Mouse (Mus musculus) G1E (cell line): ENCODE data around the gene Cd101. TPM values are rescaled to one million over a fixed set of nuclear protein-coding genes. Genes with fewer than 3 reads are reported as not detected.

Source experiments
- ATAC-seq: 2 replicates; pipeline ENCODE4 v1.8.0; 2016; ENCODE audit warnings: mild to moderate bottlenecking; ENCODE audit not compliant: insufficient number of reproducible peaks, poor library complexity, low FRiP score, severe bottlenecking; ENCODE audit errors: extremely low read depth
- DNase-seq: peaks from one replicate; pipeline ENCODE4 v3.0.0; 2012; ENCODE audit warnings: low spot score
- H3K27me3 ChIP-seq: 2 replicates; pipeline ENCODE4 v1.6.1; 2012; ENCODE audit warnings: mild to moderate bottlenecking, low read length, inconsistent platforms; ENCODE audit not compliant: insufficient read depth
- H3K36me3 ChIP-seq: replicated peaks from 2 replicates; pipeline ENCODE3; 2012; ENCODE audit warnings: mild to moderate bottlenecking, inconsistent platforms
- H3K4me1 ChIP-seq: 2 replicates; pipeline ENCODE4 v1.6.1; 2012; ENCODE audit warnings: low read depth, low read length, inconsistent platforms, mixed read lengths; ENCODE audit not compliant: insufficient read depth
- H3K4me3 ChIP-seq: 2 replicates; pipeline ENCODE4 v1.5.1; 2012; ENCODE audit warnings: low read depth, mild to moderate bottlenecking, inconsistent platforms, low read length, moderate library complexity, mixed read lengths
- H3K9me3 ChIP-seq: replicated peaks from 2 replicates; pipeline ENCODE4 v1.6.1; 2012; ENCODE audit warnings: inconsistent platforms
- CTCF ChIP-seq: IDR thresholded peaks from 2 replicates; pipeline ENCODE4 v1.5.1; 2012; ENCODE audit warnings: low read depth, low read length, inconsistent platforms, mixed read lengths
- GATA1 ChIP-seq: IDR thresholded peaks from 2 replicates; pipeline ENCODE4 v1.6.1; 2012; ENCODE audit warnings: borderline replicate concordance, low read length, inconsistent platforms, mixed read lengths
- GATA2 ChIP-seq: IDR thresholded peaks from 2 replicates; pipeline ENCODE4 v1.6.1; 2012; ENCODE audit warnings: low read depth, low read length, inconsistent platforms, borderline replicate concordance
- POLR2AphosphoS5 ChIP-seq: IDR thresholded peaks from 2 replicates; pipeline ENCODE4 v1.6.1; 2012; ENCODE audit warnings: low read depth, low read length, inconsistent platforms; ENCODE audit not compliant: insufficient replicate concordance
- TAL1 ChIP-seq: conservative IDR thresholded peaks from 2 replicates; pipeline ENCODE4 v1.6.1; 2012; ENCODE audit warnings: low read depth, low read length, inconsistent platforms, mixed read lengths
- polyA plus RNA-seq: library from polyadenylated mRNA; stranded (reverse); fragments of >175 nt; gene quantifications from 2 replicates; pipeline ENCODE4 v1.2.3, GENCODE M21; 2012
- total RNA-seq, 2 experiments: library from RNA; stranded (forward) in 1 of 2; stranded (reverse) in 1 of 2; fragments of 200-1000 nt in 1 of 2; fragments of >200 nt in 1 of 2; fragmentation: Nextera tagmentation in 1 of 2; gene quantifications; 2 replicates each; pipeline ENCODE4 v1.2.3; 2014 to 2017

The Cd101 gene
- total and polyA plus RNA-seq, 3 experiments, result 0.05 TPM; not detected in 2

DNA sequence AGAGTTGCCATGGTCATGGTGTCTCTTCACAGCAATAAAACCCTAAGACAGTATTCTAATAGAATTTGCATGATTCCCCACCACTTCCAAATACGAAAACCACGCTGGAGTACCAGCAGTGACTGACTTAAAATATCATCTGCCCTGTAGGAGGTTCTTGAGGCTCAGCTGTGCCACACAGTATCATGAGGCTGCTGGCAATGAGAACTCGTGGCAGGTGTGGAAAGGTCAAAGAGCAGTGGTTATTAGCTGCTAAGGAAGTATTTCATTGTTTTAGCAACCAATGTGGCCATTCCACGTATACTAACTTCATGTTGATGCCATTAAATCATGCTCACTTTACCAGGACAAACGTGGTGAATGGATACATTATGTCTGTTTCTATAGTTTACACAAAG is 18.2 kb downstream of the Cd101 start:
- Histone ChIP-seq H3K9me3 (no peaks in the 10 kb centered on the region), H3K4me3 (no peak overlapping the region), H3K27me3 (peaks cover 12% of the 10 kb centered on the region), H3K4me1 (peaks cover 7% of the 10 kb centered on the region), H3K36me3 (no peaks in the 10 kb centered on the region)
- DNase-seq (no peak), ATAC-seq (no peak)
- TF ChIP-seq GATA2 (no peak), CTCF (no peak), GATA1 (no peak), POLR2AphosphoS5 (no peak)

DNA sequence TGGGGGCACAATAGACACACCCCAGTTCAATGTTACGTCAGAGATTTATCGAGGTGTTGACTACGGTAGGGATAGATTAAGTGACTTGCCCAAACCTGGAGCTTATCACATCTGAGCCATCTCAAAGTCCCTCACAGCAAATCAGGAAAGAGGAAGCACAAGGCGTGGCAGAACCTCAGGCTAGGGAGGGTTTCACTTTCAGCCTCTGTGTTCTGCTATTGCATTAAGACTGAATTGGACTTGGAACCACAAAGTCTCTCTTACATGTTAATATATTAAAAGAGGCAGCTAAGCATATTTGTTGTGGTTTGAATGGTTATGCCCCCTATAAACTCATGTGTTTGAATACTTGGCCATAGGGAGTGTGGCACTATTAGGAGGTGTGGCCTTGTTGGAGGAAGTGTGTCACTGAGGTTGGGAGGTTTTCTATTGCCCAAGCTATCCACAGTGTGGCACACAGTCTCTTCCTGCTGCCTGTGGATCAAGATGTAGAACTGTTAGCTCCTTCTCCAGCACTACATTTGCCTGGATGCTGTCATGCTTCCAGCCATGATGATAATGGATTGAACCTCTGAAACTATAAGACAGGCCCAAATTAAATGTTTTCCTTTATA is 18.7 kb downstream of the Cd101 start:
- DNase-seq, result no peak
- TF ChIP-seq GATA2, result no peak
- no peak for TF ChIP-seq TAL1
- no peak for TF ChIP-seq CTCF
- TF ChIP-seq POLR2AphosphoS5, result no peak
- TF ChIP-seq GATA1, result no peak
- Histone ChIP-seq H3K4me1 (peaks cover 7% of the 10 kb centered on the region), H3K36me3 (no peaks in the 10 kb centered on the region), H3K27me3 (peaks cover 9% of the 10 kb centered on the region; the same call in 1 of the 2 replicates), H3K4me3 (no peak overlapping the region), H3K9me3 (no peaks in the 10 kb centered on the region)
- ATAC-seq, result no peak

DNA sequence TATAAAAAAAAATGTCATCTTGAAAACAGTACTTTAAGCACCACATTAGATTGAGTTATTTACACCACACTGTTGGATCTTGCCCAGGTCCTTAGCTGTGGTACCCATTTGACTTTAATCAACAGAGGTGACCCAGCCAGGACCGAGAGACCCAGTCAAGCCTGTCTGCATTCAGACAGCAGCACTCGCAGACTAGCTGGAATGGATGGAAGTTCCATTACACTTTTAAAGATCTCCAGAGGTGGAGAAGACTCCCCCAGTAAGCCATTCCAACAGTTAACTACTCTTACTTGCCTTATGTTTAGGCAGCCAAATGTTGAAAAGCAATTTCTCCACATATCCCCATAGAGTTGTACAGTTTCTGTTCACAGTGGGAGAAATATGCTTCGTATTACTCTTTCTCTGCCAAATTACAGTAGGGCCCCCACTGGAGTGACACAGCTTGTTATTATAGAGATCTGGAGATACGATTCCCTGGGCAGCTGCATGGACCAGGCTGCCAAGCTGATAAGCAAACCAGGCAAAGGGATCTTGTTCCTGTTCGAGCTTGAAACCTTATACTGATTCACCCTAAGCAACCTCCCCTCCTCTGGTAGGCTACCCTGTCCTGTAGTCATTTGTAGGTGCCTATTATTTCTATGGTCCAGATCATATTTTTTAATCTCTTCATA is 22.1 kb downstream of the Cd101 start:
- Histone ChIP-seq H3K9me3 (no peaks in the 10 kb centered on the region), H3K4me1 (peaks cover 7% of the 10 kb centered on the region), H3K36me3 (no peaks in the 10 kb centered on the region), H3K27me3 (peaks cover 15% of the 10 kb centered on the region), H3K4me3 (no peak overlapping the region)
- DNase-seq (no peak), ATAC-seq (peak; percentile 15; the same call in 1 of the 2 replicates)
- TF ChIP-seq TAL1, result no peak
- no peak for TF ChIP-seq GATA2
- TF ChIP-seq CTCF, result no peak
- TF ChIP-seq GATA1, result no peak
- TF ChIP-seq POLR2AphosphoS5, result no peak

- no peaks in the 10 kb centered on the region for H3K36me3 ChIP-seq
- ATAC-seq (no peak), DNase-seq (no peak)
- peaks cover 5% of the 10 kb centered on the region for H3K4me1 ChIP-seq
- H3K9me3 ChIP-seq, result no peaks in the 10 kb centered on the region
- peaks cover 10% of the 10 kb centered on the region for H3K27me3 ChIP-seq
- no peak overlapping the region for H3K4me3 ChIP-seq
- TF ChIP-seq CTCF (no peak), TAL1 (no peak), GATA1 (no peak), GATA2 (no peak), POLR2AphosphoS5 (no peak)
These were observed 24.0 kb downstream of the Cd101 start for GRCm38 (mm10) chr3:101005392-101005791.

DNA sequence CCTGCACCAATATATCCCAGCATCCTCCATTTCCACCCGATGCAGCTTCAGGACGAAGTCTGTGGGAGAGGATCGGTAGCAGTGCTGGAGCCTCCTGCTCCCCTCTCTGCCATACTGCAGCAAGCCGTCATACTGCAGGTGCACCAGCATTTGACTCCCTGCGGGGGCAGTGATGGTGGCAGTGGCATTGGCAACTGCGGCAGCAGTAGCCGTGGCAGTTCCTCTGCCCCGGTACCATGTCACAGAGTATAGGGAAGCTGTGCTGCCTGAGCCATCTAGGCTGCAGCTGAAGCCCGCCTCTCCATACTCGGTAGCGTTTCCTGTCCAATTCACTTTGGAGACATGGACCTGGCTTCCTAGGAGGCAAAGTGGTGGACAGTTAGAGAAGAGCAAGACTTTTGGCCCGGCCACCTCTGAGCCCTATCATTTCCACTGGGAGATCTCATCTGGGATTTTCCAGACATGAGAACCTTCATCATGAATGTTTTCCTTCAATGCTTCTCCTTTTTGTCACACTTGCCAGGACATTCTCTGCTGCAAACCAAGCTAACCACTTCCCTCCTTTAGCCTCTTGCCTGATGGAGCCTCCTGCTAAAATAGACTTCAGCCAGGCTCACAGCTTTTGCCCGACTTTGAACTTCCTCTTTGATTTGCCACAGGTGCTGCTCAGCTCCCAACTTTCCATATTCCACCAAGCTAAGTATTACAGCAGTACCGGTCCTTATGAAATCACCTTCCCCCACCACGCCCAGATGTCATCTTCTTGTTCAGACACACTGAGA is 25.6 kb downstream of the Cd101 start:
- no peak overlapping the region for H3K4me3 ChIP-seq
- DNase-seq, result no peak
- H3K4me1 ChIP-seq, result peaks cover 5% of the 10 kb centered on the region; the same call in 1 of the 2 replicates
- H3K36me3 ChIP-seq, result no peaks in the 10 kb centered on the region
- no peaks in the 10 kb centered on the region for H3K9me3 ChIP-seq
- TF ChIP-seq GATA1, result no peak
- no peak for TF ChIP-seq CTCF
- no peak for TF ChIP-seq POLR2AphosphoS5
- no peak for TF ChIP-seq TAL1
- TF ChIP-seq GATA2, result no peak
- H3K27me3 ChIP-seq, result peaks cover 9% of the 10 kb centered on the region
- ATAC-seq, result no peak

- no peak for DNase-seq
- TF ChIP-seq POLR2AphosphoS5 (no peak), GATA1 (no peak), CTCF (no peak), GATA2 (no peak), TAL1 (no peak)
- Histone ChIP-seq H3K36me3 (no peaks in the 10 kb centered on the region), H3K4me3 (no peak overlapping the region), H3K9me3 (no peaks in the 10 kb centered on the region), H3K4me1 (peaks cover 3% of the 10 kb centered on the region; the same call in 1 of the 2 replicates), H3K27me3 (peaks cover 11% of the 10 kb centered on the region)
- ATAC-seq, result no peak
These were observed 29.6 kb downstream of the Cd101 start for GRCm38 (mm10) chr3:100999732-101000131.
